Mouse (Mus musculus): ENCODE data around the gene Smim27. TPM values are rescaled to one million over a fixed set of nuclear protein-coding genes. Genes with fewer than 3 reads are reported as not detected.

Smim27 gene
- total RNA-seq, 2 experiments from 2014 or later = 42.8 to 49.0 TPM

Other genes starting within 250 kb of the Smim27 start
- 10 to 100 TPM; 33.7 to 34.0 TPM for gene Aco1, start 126.5 kb upstream of the Smim27 start, total RNA-seq (2021)
- gene Ddx58, start 29.8 kb upstream of the Smim27 start, total RNA-seq (2021) = 10 to 100 TPM in 1 of 2 experiments, 1 to 10 TPM in 1; 8.0 to 10.3 TPM
- gene Topors, start 271 bp downstream of the Smim27 start, total RNA-seq (2021) = 10 to 100 TPM; 11.2 to 12.7 TPM
- gene Ndufb6, start 9.8 kb downstream of the Smim27 start, total RNA-seq (2021) = 100 to 1,000 TPM; 484 to 546 TPM
- gene Tmem215, start 202.6 kb downstream of the Smim27 start, total RNA-seq (2021) = not detected